Mouse (Mus musculus) embryonic fibroblast, embryonic 13.5 days (primary cell): ENCODE results near the gene Galm.

Experiments used
- CTCF ChIP-seq: IDR thresholded peaks from 2 replicates; pipeline ENCODE4 v1.5.1; 2011; ENCODE audit warnings: mild to moderate bottlenecking, control low read depth, low read length, moderate library complexity, borderline replicate concordance; ENCODE audit not compliant: insufficient read depth
- POLR2A ChIP-seq: IDR thresholded peaks from 2 replicates; pipeline ENCODE4 v1.6.1; 2011; ENCODE audit warnings: low read depth, mild to moderate bottlenecking, control low read depth, low read length, moderate library complexity

GRCm38 (mm10) chr17:80084424-80084823 lies 42.8 kb upstream of the Galm start:
- TF ChIP-seq CTCF: no peak
- no peak for TF ChIP-seq POLR2A
